In genomic region chr16:43069666-43070295, GRCm38 (mm10) we compare ENCODE assay signal across 17 mouse cellular contexts.
DNase-seq lines count a peak whose midpoint lies in the region; ATAC-seq lines count a peak whose summit lies in the region.
"Had no signal": no experiment of that assay in that cellular context is flagged by ENCODE, and none has a peak within 500 bp of the region (broad histone marks: within the 10 kb centered on the region; RNA-seq: fewer than 3 reads in every experiment).

No protein-coding gene starts in this region.

- no peak overlapping the region for H3K4me3 ChIP-seq in kidney, embryonic 14.5 days (ENCODE audit: low read length)
- H3K4me3 ChIP-seq in liver, embryonic 12.5 days, result no peak overlapping the region
- no peak overlapping the region for H3K4me3 ChIP-seq in stomach, embryonic 16.5 days (replicated peaks; ENCODE audit: low read length)
- H3K4me3 ChIP-seq: embryonic facial prominence, embryonic 10.5 days; forebrain, embryonic 13.5 days; left cerebral cortex, adult 2 months; megakaryocyte, embryonic 14.5 days had no signal

- H3K27me3 ChIP-seq in kidney, embryonic 14.5 days (ENCODE audit: control insufficient read depth, insufficient read depth, low read length), result no peaks in the 10 kb centered on the region
- H3K27me3 ChIP-seq in liver, embryonic 12.5 days (replicated peaks), result no peaks in the 10 kb centered on the region
- H3K27me3 ChIP-seq in stomach, embryonic 16.5 days (ENCODE audit: control insufficient read depth, insufficient read depth, low read length), result no peaks in the 10 kb centered on the region
- H3K27me3 ChIP-seq: forebrain, embryonic 13.5 days; megakaryocyte, embryonic 14.5 days had no signal

- no peak overlapping the region for H3K9ac ChIP-seq in kidney, embryonic 14.5 days (ENCODE audit: low read depth, low read length)
- H3K9ac ChIP-seq in liver, embryonic 12.5 days, result no peak overlapping the region
- no peak overlapping the region for H3K9ac ChIP-seq in stomach, embryonic 16.5 days (ENCODE audit: low read length)
- H3K9ac ChIP-seq: forebrain, embryonic 13.5 days had no signal

- ATAC-seq in kidney, embryonic 14.5 days (ENCODE audit: low FRiP score, low TSS enrichment), result peak; percentile 70
- ATAC-seq in liver, embryonic 12.5 days, result peak; percentile 62; the same call in 1 of the 2 replicates
- ATAC-seq in stomach, embryonic 16.5 days (ENCODE audit: insufficient read depth, low FRiP score), result peak; percentile 81
- ATAC-seq: hindbrain, embryonic 16.5 days had no signal

- WGBS in kidney, embryonic 14.5 days, result 57% methylated on average over 3 of the region's 3 CpGs
- WGBS in liver, embryonic 12.5 days (ENCODE audit: insufficient replicate concordance), result 76% methylated on average over 3 of the region's 3 CpGs
- WGBS in stomach, embryonic 16.5 days, result 65% methylated on average over 3 of the region's 3 CpGs

- no peaks in the 10 kb centered on the region for H3K36me3 ChIP-seq in kidney, embryonic 14.5 days (ENCODE audit: control insufficient read depth, insufficient read depth, low read length)
- no peaks in the 10 kb centered on the region for H3K36me3 ChIP-seq in liver, embryonic 12.5 days
- no peaks in the 10 kb centered on the region for H3K36me3 ChIP-seq in stomach, embryonic 16.5 days (ENCODE audit: control insufficient read depth, insufficient read depth, low read length)
- H3K36me3 ChIP-seq: embryonic facial prominence, embryonic 10.5 days had no signal

- H3K4me1 ChIP-seq in kidney, embryonic 14.5 days (ENCODE audit: control insufficient read depth, insufficient read depth, low read length), result 0 out of 2 replicates have a peak, but pooled peaks cover 4% of the 10 kb centered on the region
- no peaks in the 10 kb centered on the region for H3K4me1 ChIP-seq in liver, embryonic 12.5 days
- no peaks in the 10 kb centered on the region for H3K4me1 ChIP-seq in stomach, embryonic 16.5 days (ENCODE audit: control insufficient read depth, insufficient read depth, low read length)
- H3K4me1 ChIP-seq: forebrain, embryonic 13.5 days; megakaryocyte, embryonic 14.5 days had no signal

- no peaks in the 10 kb centered on the region for H3K9me3 ChIP-seq in kidney, embryonic 14.5 days (ENCODE audit: control insufficient read depth, low read length)
- no peaks in the 10 kb centered on the region for H3K9me3 ChIP-seq in liver, embryonic 12.5 days (replicated peaks)
- H3K9me3 ChIP-seq in stomach, embryonic 16.5 days (replicated peaks; ENCODE audit: control insufficient read depth, low read length), result no peaks in the 10 kb centered on the region
- H3K9me3 ChIP-seq: embryonic facial prominence, embryonic 10.5 days; forebrain, embryonic 13.5 days; megakaryocyte, embryonic 14.5 days had no signal

- H3K27ac ChIP-seq in kidney, embryonic 14.5 days (ENCODE audit: low read depth, low read length), result no peak overlapping the region
- H3K27ac ChIP-seq in liver, embryonic 12.5 days, result no peak overlapping the region
- no peak overlapping the region for H3K27ac ChIP-seq in stomach, embryonic 16.5 days (ENCODE audit: low read length)
- H3K27ac ChIP-seq: embryonic facial prominence, embryonic 10.5 days; forebrain, embryonic 13.5 days; left cerebral cortex, adult 2 months had no signal

- peak; percentile 34 for DNase-seq in kidney, adult 11 months
- DNase-seq in kidney, postnatal 10 days, result no peak
- no peak for DNase-seq in cerebellum, postnatal 25 days
- DNase-seq in right cerebral cortex, adult 2 months (ENCODE audit: low spot score in 2 of 2), result no peak
- no peak for DNase-seq in thymus, postnatal 14 days
- DNase-seq: cerebellum, postnatal 14 days; heart, postnatal 4 days; lung, postnatal 14 days; right cerebral cortex, postnatal 14 days had no signal

- H3K4me2 ChIP-seq in kidney, embryonic 14.5 days (replicated peaks; ENCODE audit: low read depth, low read length), result no peak overlapping the region
- no peak overlapping the region for H3K4me2 ChIP-seq in liver, embryonic 12.5 days
- H3K4me2 ChIP-seq in stomach, embryonic 16.5 days (ENCODE audit: low read depth, low read length), result no peak overlapping the region
- H3K4me2 ChIP-seq: forebrain, embryonic 13.5 days had no signal
